Mouse (Mus musculus) neural tube, embryonic 14.5 days (tissue): ENCODE measurements around the gene Pi16. TPM values are rescaled to one million over a fixed set of nuclear protein-coding genes. Genes with fewer than 3 reads are reported as not detected.

Experiments used
- ATAC-seq: fragments of 200-750 bp; cut with Nextera tagmentation; 2 replicates; pipeline ENCODE4 v1.8.0; 2017; ENCODE audit warnings: low read depth, mild to moderate bottlenecking, moderate TSS enrichment, moderate library complexity
- H3K27ac ChIP-seq: fragments of 300-500 bp; sonication (generic); 2 replicates; pipeline ENCODE4 v1.5.1; 2014; ENCODE audit warnings: low read depth, mild to moderate bottlenecking, control low read depth, low read length, moderate library complexity, mixed read lengths
- H3K27me3 ChIP-seq: fragments of 300-500 bp; sonication (generic); 2 replicates; pipeline ENCODE4 v1.6.1; 2014; ENCODE audit warnings: low read length; ENCODE audit not compliant: control insufficient read depth, insufficient read depth
- H3K36me3 ChIP-seq: fragments of 300-500 bp; sonication (generic); 2 replicates; pipeline ENCODE4 v1.6.1; 2014; ENCODE audit warnings: low read length, mixed read lengths; ENCODE audit not compliant: control insufficient read depth, insufficient read depth
- H3K4me1 ChIP-seq: fragments of 300-500 bp; sonication (generic); 2 replicates; pipeline ENCODE4 v1.6.1; 2014; ENCODE audit warnings: low read length; ENCODE audit not compliant: control insufficient read depth, insufficient read depth
- H3K4me2 ChIP-seq: fragments of 300-500 bp; sonication (generic); 2 replicates; pipeline ENCODE4 v1.6.1; 2014; ENCODE audit warnings: mild to moderate bottlenecking, low read depth, low read length, control low read depth
- H3K4me3 ChIP-seq: fragments of 300-500 bp; sonication (generic); 2 replicates; pipeline ENCODE4 v1.5.1; 2014; ENCODE audit warnings: low read depth, low read length, control low read depth, mixed read lengths
- H3K9ac ChIP-seq: fragments of 300-500 bp; sonication (generic); replicated peaks from 2 replicates; pipeline ENCODE4 v1.6.1; 2014; ENCODE audit warnings: low read depth, mild to moderate bottlenecking, control low read depth, low read length, mixed read lengths
- H3K9me3 ChIP-seq: fragments of 300-500 bp; sonication (generic); 2 replicates; pipeline ENCODE4 v1.6.1; 2016; ENCODE audit warnings: low read length; ENCODE audit not compliant: control insufficient read depth
- WGBS: fragments of 180-500 bp; shearing (Covaris S2); extraction: QIAGEN DNeasy Blood & Tissue Kit; methylation state at CpG from one replicate; pipeline ENCODE4 v1.1.7; 2014; 5-methylcytosine and 5-hydroxymethylcytosine counted together
- polyA plus RNA-seq: library from polyadenylated mRNA; unstranded; fragments of >200 nt; fragmentation: Nextera tagmentation; extraction: Ambion mirVana; gene quantifications from 2 replicates; pipeline ENCODE4 v1.2.1, GENCODE M21; 2014

Pi16 gene
- polyA plus RNA-seq, 1 experiment from 2014 or later = 0.92 TPM

GRCm38 (mm10) chr17:29356882-29357281, 39.4 kb downstream of the Pi16 start:
- peak overlapping the region; percentile 46 for H3K4me2 ChIP-seq
- H3K36me3 ChIP-seq = no peaks in the 10 kb centered on the region
- H3K27me3 ChIP-seq = no peaks in the 10 kb centered on the region
- H3K4me1 ChIP-seq = peaks cover 18% of the 10 kb centered on the region; the same call in 1 of the 2 replicates
- peak overlapping the region; percentile 35 for H3K9ac ChIP-seq
- no peaks in the 10 kb centered on the region for H3K9me3 ChIP-seq
- peak overlapping the region; percentile 95 for H3K27ac ChIP-seq
- WGBS = 2% methylated on average over 9 of the region's 9 CpGs
- peak overlapping the region; percentile 22 for H3K4me3 ChIP-seq
- peak; percentile 53 for ATAC-seq

- no peak overlapping the region for H3K27ac ChIP-seq
Measured at GRCm38 (mm10) chr17:29358928-29359327, 41.4 kb downstream of the Pi16 start.

GRCm38 (mm10) chr17:29360761-29361221, 43.3 kb downstream of the Pi16 start, which contains the start of gene Fgd2:
Gene Fgd2 (plus strand): TSS chr17:29360914.
- WGBS = 22% methylated on average over 5 of the region's 5 CpGs
- ATAC-seq = no peak

More at GRCm38 (mm10) chr17:29358928-29359327, 41.4 kb downstream of the Pi16 start:
- H3K36me3 ChIP-seq = no peaks in the 10 kb centered on the region
- ATAC-seq = no peak
- no peaks in the 10 kb centered on the region for H3K9me3 ChIP-seq
- H3K4me1 ChIP-seq = peaks cover 18% of the 10 kb centered on the region; the same call in 1 of the 2 replicates
- no peaks in the 10 kb centered on the region for H3K27me3 ChIP-seq
- H3K9ac ChIP-seq = no peak overlapping the region
- no peak overlapping the region for H3K4me3 ChIP-seq
- H3K4me2 ChIP-seq = no peak overlapping the region
- 75% methylated on average over 3 of the region's 3 CpGs for WGBS

GRCm38 (mm10) chr17:29361982-29362691, 44.7 kb downstream of the Pi16 start:
- 56% methylated on average over 8 of the region's 8 CpGs for WGBS
- H3K27ac ChIP-seq = no peak overlapping the region
- ATAC-seq = no peak
- H3K9ac ChIP-seq = no peak overlapping the region
- H3K9me3 ChIP-seq = no peaks in the 10 kb centered on the region
- H3K4me2 ChIP-seq = no peak overlapping the region
- no peaks in the 10 kb centered on the region for H3K27me3 ChIP-seq
- no peak overlapping the region for H3K4me3 ChIP-seq
- H3K36me3 ChIP-seq = no peaks in the 10 kb centered on the region
- peaks cover 1% of the 10 kb centered on the region; the same call in 1 of the 2 replicates for H3K4me1 ChIP-seq

More at GRCm38 (mm10) chr17:29360761-29361221, 43.3 kb downstream of the Pi16 start, which contains the start of gene Fgd2:
- H3K36me3 ChIP-seq = no peaks in the 10 kb centered on the region
- no peak within 1 kb of the TSS for H3K9ac ChIP-seq
- H3K4me2 ChIP-seq = no peak within 1 kb of the TSS
- no peak within 1 kb of the TSS for H3K4me3 ChIP-seq
- no peak within 1 kb of the TSS for H3K27ac ChIP-seq
- H3K9me3 ChIP-seq = no peaks in the 10 kb centered on the region
- H3K27me3 ChIP-seq = no peaks in the 10 kb centered on the region
- H3K4me1 ChIP-seq = peaks cover 11% of the 10 kb centered on the region; the same call in 1 of the 2 replicates

GRCm38 (mm10) chr17:29363109-29363508, 45.6 kb downstream of the Pi16 start:
- Histone ChIP-seq H3K9me3 (no peaks in the 10 kb centered on the region), H3K4me1 (no peaks in the 10 kb centered on the region), H3K27me3 (no peaks in the 10 kb centered on the region), H3K4me3 (no peak overlapping the region), H3K36me3 (no peaks in the 10 kb centered on the region), H3K4me2 (no peak overlapping the region), H3K27ac (no peak overlapping the region), H3K9ac (no peak overlapping the region)
- WGBS = 77% methylated on average over 8 of the region's 8 CpGs
- ATAC-seq = no peak

GRCm38 (mm10) chr17:29365105-29365621, 47.7 kb downstream of the Pi16 start:
- Histone ChIP-seq H3K27ac (no peak overlapping the region), H3K9me3 (no peaks in the 10 kb centered on the region), H3K4me1 (no peaks in the 10 kb centered on the region), H3K27me3 (no peaks in the 10 kb centered on the region), H3K36me3 (no peaks in the 10 kb centered on the region), H3K9ac (no peak overlapping the region), H3K4me3 (no peak overlapping the region), H3K4me2 (no peak overlapping the region)
- 94% methylated on average over 13 of the region's 13 CpGs for WGBS
- no peak for ATAC-seq

GRCm38 (mm10) chr17:29368726-29369125, 51.2 kb downstream of the Pi16 start:
- H3K9me3 ChIP-seq = no peaks in the 10 kb centered on the region
- H3K27me3 ChIP-seq = no peaks in the 10 kb centered on the region
- no peak overlapping the region for H3K4me2 ChIP-seq
- 17% methylated on average over 7 of the region's 7 CpGs for WGBS
- no peak for ATAC-seq
- no peak overlapping the region for H3K9ac ChIP-seq
- no peak overlapping the region for H3K27ac ChIP-seq
- no peaks in the 10 kb centered on the region for H3K4me1 ChIP-seq
- H3K36me3 ChIP-seq = no peaks in the 10 kb centered on the region
- H3K4me3 ChIP-seq = no peak overlapping the region

- H3K9me3 ChIP-seq = no peaks in the 10 kb centered on the region
- H3K4me1 ChIP-seq = no peaks in the 10 kb centered on the region
- H3K4me2 ChIP-seq = no peak overlapping the region
- H3K27me3 ChIP-seq = no peaks in the 10 kb centered on the region
- ATAC-seq = peak; percentile 69
- H3K9ac ChIP-seq = no peak overlapping the region
- WGBS = 7% methylated on average over 5 of the region's 5 CpGs
- no peak overlapping the region for H3K4me3 ChIP-seq
- H3K27ac ChIP-seq = no peak overlapping the region
- H3K36me3 ChIP-seq = no peaks in the 10 kb centered on the region
Measured at GRCm38 (mm10) chr17:29370984-29371723, 53.7 kb downstream of the Pi16 start.

DNA sequence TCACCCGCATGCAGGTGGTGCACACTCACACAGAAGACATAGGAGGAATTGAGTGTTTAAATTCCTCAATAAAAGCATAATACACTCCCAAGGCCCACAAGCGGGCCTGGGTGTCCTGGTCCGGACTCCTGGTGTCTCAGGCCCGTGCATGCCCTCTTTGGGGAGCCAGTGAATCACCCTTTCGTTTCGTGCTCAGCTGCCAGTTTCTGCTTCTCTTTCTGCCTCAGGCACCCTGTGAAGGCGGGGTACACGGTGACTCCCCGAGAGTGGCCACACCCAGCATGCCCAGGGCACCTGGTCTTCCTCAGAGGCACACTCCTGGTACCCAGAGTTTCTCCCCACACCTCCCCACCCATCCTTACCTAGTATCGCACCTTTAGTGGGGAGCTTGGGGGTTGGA, 58.4 kb downstream of the Pi16 start:
- H3K36me3 ChIP-seq = no peaks in the 10 kb centered on the region
- ATAC-seq = no peak
- 79% methylated on average over 10 of the region's 10 CpGs for WGBS
- no peaks in the 10 kb centered on the region for H3K27me3 ChIP-seq
- no peak overlapping the region for H3K9ac ChIP-seq
- no peaks in the 10 kb centered on the region for H3K4me1 ChIP-seq
- H3K9me3 ChIP-seq = no peaks in the 10 kb centered on the region
- H3K4me3 ChIP-seq = no peak overlapping the region
- H3K4me2 ChIP-seq = no peak overlapping the region
- H3K27ac ChIP-seq = no peak overlapping the region
